Mouse (Mus musculus): ENCODE results near the gene Rab11fip3. TPM values are rescaled to one million over a fixed set of nuclear protein-coding genes. Genes with fewer than 3 reads are reported as not detected.
"Not testable (repeated sequence)": the region's sequence is repeated elsewhere in the genome, so short reads cannot be mapped to it uniquely, and the experiment has no call there.

Rab11fip3 gene
- total RNA-seq, 1 experiment, result 9.4 TPM

- Histone ChIP-seq H3K4me3 (ENCODE audit: insufficient read depth in 1 of 2, low read depth in 1 of 2, low read length in 2 of 2, poor library complexity in 1 of 2, severe bottlenecking in 1 of 2) (0 out of 4 replicates have a peak overlapping the region, but pooled peaks of 1 of the 2 experiments have one; percentile 1), H3K4me1 (ENCODE audit: control insufficient read depth in 2 of 2, insufficient read depth in 2 of 2, low read length in 2 of 2, poor library complexity in 1 of 2) (peaks cover 7 to 17% of the 10 kb centered on the region in 2 experiments)
- no peak for DNase-seq (ENCODE audit: low read depth, low spot score)
Observed at GRCm38 (mm10) chr17:26111024-26111423, 41.7 kb upstream of the Rab11fip3 start.

GRCm38 (mm10) chr17:26110156-26110555 lies 40.8 kb upstream of the Rab11fip3 start:
- Histone ChIP-seq H3K9ac (ENCODE audit: insufficient read depth, low read depth, low read length, poor library complexity, severe bottlenecking) (no peak overlapping the region), H3K4me1 (ENCODE audit: control insufficient read depth in 2 of 2, insufficient read depth in 2 of 2, low read length in 2 of 2, poor library complexity in 1 of 2) (peaks cover 7 to 10% of the 10 kb centered on the region in 2 experiments), H3K4me3 (ENCODE audit: insufficient read depth in 1 of 2, low read depth in 1 of 2, low read length in 2 of 2, poor library complexity in 1 of 2, severe bottlenecking in 1 of 2) (no peak overlapping the region), H3K9me3 (ENCODE audit: control insufficient read depth, insufficient read depth, low read depth, low read length) (no peaks in the 10 kb centered on the region), H3K36me3 (ENCODE audit: control insufficient read depth, insufficient read depth, low read length, poor library complexity, severe bottlenecking) (no peaks in the 10 kb centered on the region), H3K27ac (ENCODE audit: insufficient read depth, low read depth, low read length, poor library complexity, severe bottlenecking) (peak overlapping the region; percentile 94; the same call in 1 of the 2 replicates)
- DNase-seq (ENCODE audit: low read depth, low spot score), result no peak
- in situ Hi-C loops (cut with MboI; ENCODE audit: low sequenced_read_pairs in 2 of 2, unreplicated experiment in 2 of 2), result no loop called here
- no peak for TF ChIP-seq ZC3H11A (IDR thresholded peaks at IDR 0.05; ENCODE audit: borderline replicate concordance, low read depth, low read length)
- TF ChIP-seq HCFC1 (IDR thresholded peaks at IDR 0.05; ENCODE audit: borderline replicate concordance, insufficient read depth, low read length), result no peak
- TF ChIP-seq MAFK (IDR thresholded peaks at IDR 0.05; ENCODE audit: insufficient read depth, low read depth, low read length), result no peak
- no peak for TF ChIP-seq CHD2 (IDR thresholded peaks at IDR 0.05; ENCODE audit: low read depth, low read length)
- TF ChIP-seq ZNF384 (IDR thresholded peaks at IDR 0.05; ENCODE audit: low read depth, low read length), result no peak

More at GRCm38 (mm10) chr17:26111024-26111423, 41.7 kb upstream of the Rab11fip3 start:
- Histone ChIP-seq H3K9ac (ENCODE audit: insufficient read depth, low read depth, low read length, poor library complexity, severe bottlenecking) (no peak overlapping the region; the same call in 1 of the 2 replicates), H3K36me3 (ENCODE audit: control insufficient read depth, insufficient read depth, low read length, poor library complexity, severe bottlenecking) (no peaks in the 10 kb centered on the region), H3K9me3 (ENCODE audit: control insufficient read depth, insufficient read depth, low read depth, low read length) (no peaks in the 10 kb centered on the region), H3K27ac (ENCODE audit: insufficient read depth, low read depth, low read length, poor library complexity, severe bottlenecking) (peak overlapping the region; percentile 94)
- in situ Hi-C loops (cut with MboI; ENCODE audit: low sequenced_read_pairs in 2 of 2, unreplicated experiment in 2 of 2), result no loop called here
- TF ChIP-seq CHD2 (IDR thresholded peaks at IDR 0.05; ENCODE audit: low read depth, low read length) (no peak), ZNF384 (IDR thresholded peaks at IDR 0.05; ENCODE audit: low read depth, low read length) (no peak), HCFC1 (IDR thresholded peaks at IDR 0.05; ENCODE audit: borderline replicate concordance, insufficient read depth, low read length) (no peak), MAFK (IDR thresholded peaks at IDR 0.05; ENCODE audit: insufficient read depth, low read depth, low read length) (no peak), ZC3H11A (IDR thresholded peaks at IDR 0.05; ENCODE audit: borderline replicate concordance, low read depth, low read length) (no peak)

- Histone ChIP-seq H3K4me3 (ENCODE audit: insufficient read depth in 1 of 2, low read depth in 1 of 2, low read length in 2 of 2, poor library complexity in 1 of 2, severe bottlenecking in 1 of 2) (no peak overlapping the region), H3K9me3 (ENCODE audit: control insufficient read depth, insufficient read depth, low read depth, low read length) (no peaks in the 10 kb centered on the region), H3K9ac (ENCODE audit: insufficient read depth, low read depth, low read length, poor library complexity, severe bottlenecking) (no peak overlapping the region; the same call in 1 of the 2 replicates), H3K27ac (ENCODE audit: insufficient read depth, low read depth, low read length, poor library complexity, severe bottlenecking) (no peak overlapping the region), H3K36me3 (ENCODE audit: control insufficient read depth, insufficient read depth, low read length, poor library complexity, severe bottlenecking) (no peaks in the 10 kb centered on the region), H3K4me1 (ENCODE audit: control insufficient read depth in 2 of 2, insufficient read depth in 2 of 2, low read length in 2 of 2, poor library complexity in 1 of 2) (peaks cover 4 to 8% of the 10 kb centered on the region in 2 experiments; a peak in 3 of 4 replicates)
- DNase-seq (ENCODE audit: low read depth, low spot score), result no peak
- in situ Hi-C loops (cut with MboI; ENCODE audit: low sequenced_read_pairs in 2 of 2, unreplicated experiment in 2 of 2), result no loop called here
- TF ChIP-seq MAFK (IDR thresholded peaks at IDR 0.05; ENCODE audit: insufficient read depth, low read depth, low read length), result no peak
- no peak for TF ChIP-seq ZC3H11A (IDR thresholded peaks at IDR 0.05; ENCODE audit: borderline replicate concordance, low read depth, low read length)
- no peak for TF ChIP-seq CHD2 (IDR thresholded peaks at IDR 0.05; ENCODE audit: low read depth, low read length)
- no peak for TF ChIP-seq HCFC1 (IDR thresholded peaks at IDR 0.05; ENCODE audit: borderline replicate concordance, insufficient read depth, low read length)
- no peak for TF ChIP-seq ZNF384 (IDR thresholded peaks at IDR 0.05; ENCODE audit: low read depth, low read length)
Observed at GRCm38 (mm10) chr17:26105619-26106018, 36.3 kb upstream of the Rab11fip3 start.

- DNase-seq (ENCODE audit: low read depth, low spot score), result no peak
- Histone ChIP-seq H3K9ac (ENCODE audit: insufficient read depth, low read depth, low read length, poor library complexity, severe bottlenecking) (no peak overlapping the region; the same call in 1 of the 2 replicates), H3K9me3 (ENCODE audit: control insufficient read depth, insufficient read depth, low read depth, low read length) (no peaks in the 10 kb centered on the region), H3K4me1 (ENCODE audit: control insufficient read depth in 2 of 2, insufficient read depth in 2 of 2, low read length in 2 of 2, poor library complexity in 1 of 2) (peaks cover 0 to 2% of the 10 kb centered on the region in 2 experiments; a peak in 1 of 4 replicates), H3K36me3 (ENCODE audit: control insufficient read depth, insufficient read depth, low read length, poor library complexity, severe bottlenecking) (no peaks in the 10 kb centered on the region), H3K4me3 (ENCODE audit: insufficient read depth in 1 of 2, low read depth in 1 of 2, low read length in 2 of 2, poor library complexity in 1 of 2, severe bottlenecking in 1 of 2) (no peak overlapping the region), H3K27ac (ENCODE audit: insufficient read depth, low read depth, low read length, poor library complexity, severe bottlenecking) (no peak overlapping the region; the same call in 1 of the 2 replicates)
- in situ Hi-C loops (cut with MboI; ENCODE audit: low sequenced_read_pairs in 2 of 2, unreplicated experiment in 2 of 2), result no loop called here
- TF ChIP-seq MAFK (IDR thresholded peaks at IDR 0.05; ENCODE audit: insufficient read depth, low read depth, low read length) (peak; percentile 72; the same call in 1 of the 2 replicates), CHD2 (IDR thresholded peaks at IDR 0.05; ENCODE audit: low read depth, low read length) (no peak)
Observed at GRCm38 (mm10) chr17:26101478-26101877, 32.1 kb upstream of the Rab11fip3 start.

GRCm38 (mm10) chr17:26100166-26100565 lies 30.8 kb upstream of the Rab11fip3 start:
- H3K9me3 ChIP-seq (ENCODE audit: control insufficient read depth, insufficient read depth, low read depth, low read length), result no peaks in the 10 kb centered on the region
- DNase-seq (ENCODE audit: low read depth, low spot score), result no peak
- no peak overlapping the region for H3K27ac ChIP-seq (ENCODE audit: insufficient read depth, low read depth, low read length, poor library complexity, severe bottlenecking)
- H3K4me3 ChIP-seq (ENCODE audit: insufficient read depth in 1 of 2, low read depth in 1 of 2, low read length in 2 of 2, poor library complexity in 1 of 2, severe bottlenecking in 1 of 2), result no peak overlapping the region
- TF ChIP-seq ZC3H11A (IDR thresholded peaks at IDR 0.05; ENCODE audit: borderline replicate concordance, low read depth, low read length) (no peak), ZNF384 (IDR thresholded peaks at IDR 0.05; ENCODE audit: low read depth, low read length) (no peak), CHD2 (IDR thresholded peaks at IDR 0.05; ENCODE audit: low read depth, low read length) (no peak), MAFK (IDR thresholded peaks at IDR 0.05; ENCODE audit: insufficient read depth, low read depth, low read length) (no peak), HCFC1 (IDR thresholded peaks at IDR 0.05; ENCODE audit: borderline replicate concordance, insufficient read depth, low read length) (no peak)
- no peak overlapping the region for H3K9ac ChIP-seq (ENCODE audit: insufficient read depth, low read depth, low read length, poor library complexity, severe bottlenecking)
- no peaks in the 10 kb centered on the region; a peak in 1 of 4 replicates for H3K4me1 ChIP-seq (ENCODE audit: control insufficient read depth in 2 of 2, insufficient read depth in 2 of 2, low read length in 2 of 2, poor library complexity in 1 of 2)
- in situ Hi-C loops (cut with MboI; ENCODE audit: low sequenced_read_pairs in 2 of 2, unreplicated experiment in 2 of 2), result no loop called here
- no peaks in the 10 kb centered on the region for H3K36me3 ChIP-seq (ENCODE audit: control insufficient read depth, insufficient read depth, low read length, poor library complexity, severe bottlenecking)

- H3K27ac ChIP-seq (ENCODE audit: insufficient read depth, low read depth, low read length, poor library complexity, severe bottlenecking); H3K36me3 ChIP-seq (ENCODE audit: control insufficient read depth, insufficient read depth, low read length, poor library complexity, severe bottlenecking); in situ Hi-C loops (cut with MboI; ENCODE audit: low sequenced_read_pairs in 2 of 2, unreplicated experiment in 2 of 2); H3K4me3 ChIP-seq (ENCODE audit: insufficient read depth in 1 of 2, low read depth in 1 of 2, low read length in 2 of 2, poor library complexity in 1 of 2, severe bottlenecking in 1 of 2); H3K9me3 ChIP-seq (ENCODE audit: control insufficient read depth, insufficient read depth, low read depth, low read length); DNase-seq (ENCODE audit: low read depth, low spot score); H3K4me1 ChIP-seq (ENCODE audit: control insufficient read depth in 2 of 2, insufficient read depth in 2 of 2, low read length in 2 of 2, poor library complexity in 1 of 2); H3K9ac ChIP-seq (ENCODE audit: insufficient read depth, low read depth, low read length, poor library complexity, severe bottlenecking): not testable (repeated sequence)
Observed at GRCm38 (mm10) chr17:26099316-26099715, 30.0 kb upstream of the Rab11fip3 start.
